Mouse (Mus musculus) frontal cortex, adult 2 months (tissue): ENCODE measurements at regions not wholly inside any gene's neighbourhood (a gene's known extent, or its start where the extent isn't known, plus 50 kb on each side); places are given as distances from the start of the nearest gene placed in this dataset.

ENCODE experiments used
- DNase-seq, 2 experiments: peaks; one replicate each; pipeline ENCODE4 v3.0.0; 2022; ENCODE audit warnings: low spot score in 1 of 2; ENCODE audit errors: extremely low spot score in 1 of 2

DNA sequence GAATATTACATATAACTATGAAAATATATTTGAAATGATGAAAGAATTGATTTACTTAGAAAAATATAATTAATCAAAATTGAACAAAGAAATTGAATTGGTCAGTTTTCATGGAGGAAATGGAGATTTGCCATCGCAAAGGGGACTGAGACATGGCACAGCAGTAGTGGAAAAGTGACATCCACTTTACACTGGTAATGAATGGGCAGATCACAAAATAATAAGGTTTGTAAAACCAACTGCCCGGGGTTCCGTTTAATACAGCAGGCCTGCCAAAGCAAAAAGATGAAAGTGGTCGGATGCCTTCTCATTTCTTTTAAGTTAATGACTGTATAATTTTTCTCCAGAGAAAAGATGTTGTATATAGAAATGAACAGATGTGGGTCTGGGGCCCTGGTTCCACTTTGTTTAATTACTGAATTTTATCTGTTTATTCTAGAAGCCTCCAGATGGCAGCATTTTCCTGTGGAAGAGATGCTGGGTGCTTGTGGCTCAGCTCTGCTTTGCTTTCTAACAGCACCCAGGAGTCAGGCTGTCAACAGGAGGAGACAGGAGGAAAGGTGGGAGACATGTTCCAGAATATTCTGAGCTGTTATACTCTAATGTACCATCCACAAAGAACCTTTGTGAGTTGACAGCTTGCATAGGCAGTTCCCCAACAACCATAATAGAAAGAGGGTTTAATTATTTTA lies 75.6 kb upstream of the Fbxl17 start:
- DNase-seq, result peak; percentile 31 to 82

DNA sequence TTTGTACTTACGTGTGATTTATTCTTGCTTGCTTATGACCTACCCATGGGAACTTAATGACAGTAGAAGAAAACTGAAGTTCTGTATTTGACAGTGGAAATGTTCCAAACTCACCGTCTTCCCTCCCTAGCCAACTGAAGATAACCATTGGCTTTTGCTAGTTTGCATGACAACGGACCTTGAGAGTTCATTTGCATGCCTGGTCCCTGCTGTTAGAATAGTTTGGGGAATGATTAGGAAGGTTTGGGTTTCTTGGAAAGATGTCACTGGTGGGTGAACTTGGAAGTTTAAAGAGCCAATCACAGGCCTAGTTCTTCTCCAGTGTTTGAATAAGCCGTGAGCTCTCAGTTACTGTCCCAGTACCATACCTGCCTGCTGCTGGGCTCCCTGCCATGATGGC lies 83.1 kb upstream of the Fbxl17 start:
- DNase-seq, result no peak

DNA sequence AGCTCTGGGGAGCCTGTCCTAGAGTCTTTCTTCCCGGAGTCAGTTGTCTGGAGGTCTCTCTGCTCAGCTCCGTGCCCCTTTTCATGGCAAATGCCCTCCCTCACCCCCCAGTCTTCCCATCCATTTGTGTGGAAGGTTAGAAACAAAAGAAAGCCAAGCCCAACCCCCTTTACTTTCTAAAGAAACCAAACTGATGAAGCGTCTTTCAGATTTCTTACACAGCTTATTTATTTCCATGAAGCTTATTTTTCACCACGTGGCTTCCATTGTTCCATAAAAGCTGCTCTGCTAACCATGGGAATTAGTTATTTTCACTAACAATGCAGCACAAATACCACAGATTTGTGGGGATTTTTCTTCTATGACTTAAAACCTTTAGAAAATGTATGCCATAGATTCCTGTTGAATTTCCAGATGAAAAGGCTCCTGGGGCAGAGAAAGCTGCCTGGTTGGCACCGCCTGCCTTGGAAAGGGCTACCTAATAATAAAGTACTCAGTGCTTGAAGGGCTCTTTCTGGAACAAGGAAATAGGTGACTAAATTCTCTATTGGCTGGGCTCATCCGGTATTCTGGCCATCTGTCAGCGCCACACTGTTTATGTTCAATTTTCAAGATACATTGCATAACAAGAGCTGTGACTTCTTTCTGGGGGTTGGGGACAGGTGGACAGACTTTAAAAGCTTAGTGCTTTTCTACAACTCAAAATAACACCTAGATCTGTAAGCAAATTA lies 107.4 kb upstream of the Fbxl17 start:
- DNase-seq, result no peak

DNA sequence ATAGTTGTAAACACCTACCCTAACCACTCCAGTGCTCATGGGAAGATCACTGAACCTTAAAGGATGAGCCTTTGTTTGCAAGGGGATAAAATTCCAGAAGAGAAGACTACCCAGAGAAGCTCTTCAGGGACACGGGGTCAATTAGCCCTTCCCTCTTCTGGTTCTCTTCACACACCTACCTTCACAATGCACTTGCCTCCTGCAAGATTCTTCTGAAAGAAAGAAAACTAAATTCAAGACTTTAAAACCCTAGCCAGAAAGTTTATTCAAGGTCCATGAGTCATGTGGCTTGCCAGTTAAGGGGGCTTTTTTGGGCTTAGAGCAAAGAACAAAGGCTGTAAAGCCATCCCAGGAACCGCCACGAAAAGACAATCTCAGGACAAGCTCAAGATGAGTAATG lies 122.9 kb upstream of the Fbxl17 start:
- DNase-seq, result no peak

DNA sequence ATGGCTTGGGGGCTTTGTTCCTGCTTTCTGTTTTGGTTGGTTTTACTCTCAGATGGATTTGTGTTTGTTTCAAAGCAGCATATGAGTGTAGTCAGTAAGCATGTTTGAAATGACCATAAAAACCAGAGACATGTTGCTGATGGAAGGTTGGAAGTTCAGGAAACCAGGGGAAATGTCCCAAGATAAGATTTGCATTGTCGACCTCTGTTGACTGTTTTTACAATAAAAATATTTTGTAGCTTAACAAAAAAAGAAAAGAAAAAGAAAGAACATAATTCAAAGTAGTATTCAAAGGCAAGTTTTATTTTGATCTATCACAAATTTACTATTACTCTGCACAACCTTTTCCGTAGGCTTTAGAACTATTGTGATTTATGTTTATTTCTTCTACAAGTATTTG lies 137.8 kb upstream of the Fbxl17 start:
- no peak for DNase-seq

DNA sequence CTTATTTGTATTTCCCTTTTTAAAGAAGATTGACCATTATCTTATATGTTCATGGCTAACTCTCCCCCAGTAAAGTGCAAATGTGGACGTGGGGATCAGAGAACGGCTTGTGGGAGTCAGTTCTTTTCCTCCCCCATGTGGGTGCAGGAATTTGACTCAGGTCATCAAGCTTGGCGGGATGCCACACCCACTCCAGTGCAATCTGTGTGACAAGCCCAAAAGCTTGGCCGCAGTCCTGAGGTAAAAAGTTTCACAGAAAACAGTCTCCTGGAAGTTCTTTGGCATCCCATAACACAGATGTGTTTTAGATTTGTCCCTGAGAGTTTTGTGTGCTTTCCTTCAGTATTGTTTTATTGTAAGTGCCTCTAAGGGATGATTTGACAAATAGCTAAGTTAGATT lies 144.6 kb upstream of the Fbxl17 start:
- DNase-seq, result no peak

DNA sequence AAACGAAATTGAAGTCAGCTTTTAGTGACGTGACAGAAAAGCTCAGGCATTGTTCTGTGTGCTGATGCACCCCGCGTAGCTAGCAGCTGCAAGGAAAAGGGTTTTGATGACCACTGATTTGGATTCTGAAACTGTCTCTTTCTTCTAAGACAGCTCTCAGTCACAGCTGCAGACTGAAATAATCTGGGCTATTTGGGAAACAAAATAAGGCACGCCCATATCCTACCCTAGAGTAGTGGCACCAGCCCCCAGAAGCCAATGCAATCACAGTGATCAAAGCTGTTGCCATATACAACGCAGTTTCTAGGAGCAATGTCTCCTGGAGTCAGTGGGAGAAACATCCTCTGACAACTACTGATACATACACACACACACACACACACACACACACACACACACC lies 157.9 kb upstream of the Fbxl17 start:
- DNase-seq, result no peak

DNA sequence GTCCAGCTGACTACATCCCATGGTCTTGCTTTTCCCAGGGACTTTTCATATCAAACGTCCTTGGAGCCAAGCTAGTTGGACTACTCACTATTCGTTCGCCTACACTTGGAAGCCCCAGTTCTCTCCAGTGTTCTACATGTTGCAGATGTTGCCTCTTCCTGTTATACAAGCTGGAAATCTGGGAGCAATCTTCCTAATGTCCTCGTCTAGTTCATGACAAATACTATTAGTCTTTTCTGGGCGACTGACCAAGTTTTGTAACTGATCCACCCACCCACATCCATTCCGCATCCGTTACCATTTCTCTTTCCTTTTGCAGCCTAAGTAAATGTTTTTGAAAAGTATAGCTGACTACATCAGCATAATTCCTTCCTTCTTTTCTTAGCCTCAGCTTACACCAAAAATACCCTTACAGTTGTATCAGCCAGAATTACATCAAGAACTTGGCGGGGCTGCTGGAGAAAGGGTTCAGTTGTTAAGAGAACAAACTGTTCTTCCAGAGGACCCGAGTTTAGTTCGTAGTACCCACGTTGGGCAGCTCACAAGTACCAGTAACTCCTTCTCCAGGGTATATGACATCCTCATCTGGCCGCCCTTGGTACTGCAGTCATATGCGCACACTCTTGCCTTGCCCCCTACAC lies 161.1 kb upstream of the Fbxl17 start:
- DNase-seq, result peak; percentile 70 to 75

DNA sequence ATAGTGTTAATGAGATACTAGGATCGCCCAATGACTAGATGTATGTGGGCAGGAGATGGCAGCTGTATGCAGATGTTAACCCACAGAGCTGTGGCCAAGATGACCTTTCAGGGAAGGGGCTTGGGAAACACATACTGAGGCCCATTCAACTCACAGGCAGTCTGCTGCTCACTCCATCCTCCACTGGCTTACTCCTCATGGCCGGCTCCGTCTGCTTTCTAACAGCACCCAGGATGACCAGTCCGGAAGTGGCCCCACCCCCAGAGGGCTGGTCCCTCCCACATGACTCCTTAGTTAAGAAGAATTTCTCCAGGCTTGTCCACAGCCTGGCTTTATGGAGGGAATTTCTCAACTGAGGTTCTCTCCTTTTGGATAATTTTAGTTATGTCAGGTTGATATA lies 161.8 kb upstream of the Fbxl17 start:
- no peak for DNase-seq

DNA sequence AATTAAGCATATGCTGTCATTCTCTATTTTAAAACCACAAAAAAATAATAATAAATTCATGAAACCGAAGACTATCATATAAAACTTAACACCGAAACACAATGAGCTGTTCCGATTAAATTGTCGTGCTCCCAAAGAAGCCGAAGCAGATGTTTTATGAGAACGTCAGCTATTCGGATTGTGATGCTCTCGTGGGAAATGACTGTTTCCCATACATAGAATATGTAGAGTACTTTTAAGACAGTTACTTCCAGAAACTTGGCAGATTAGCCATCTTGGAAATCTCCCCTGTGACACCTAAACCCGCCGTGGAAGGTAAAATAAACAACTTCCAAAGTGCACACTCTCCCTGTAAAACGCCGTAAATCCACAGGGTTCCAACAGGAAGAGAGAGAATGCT lies 162.4 kb upstream of the Fbxl17 start:
- DNase-seq, result no peak

DNA sequence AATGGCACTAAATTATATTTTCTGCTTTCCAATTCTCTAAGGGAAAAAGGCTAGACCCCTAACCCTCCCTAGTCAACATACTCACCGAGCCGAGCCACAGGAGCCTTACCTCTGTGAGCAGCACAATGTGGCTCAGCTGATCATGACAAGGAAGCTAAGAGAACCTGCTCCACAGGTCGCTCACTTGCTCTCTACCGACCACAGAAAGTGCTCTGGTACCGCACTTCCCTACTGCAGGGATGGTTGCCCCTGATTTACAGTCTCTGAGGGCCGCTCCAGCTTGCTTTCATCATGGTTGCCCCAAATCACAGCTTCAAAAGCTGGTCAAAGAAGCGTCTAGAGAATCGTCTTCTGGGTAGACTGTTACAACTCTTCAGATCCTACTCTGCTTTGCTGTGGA lies 177.0 kb upstream of the Fbxl17 start:
- DNase-seq, result no peak

DNA sequence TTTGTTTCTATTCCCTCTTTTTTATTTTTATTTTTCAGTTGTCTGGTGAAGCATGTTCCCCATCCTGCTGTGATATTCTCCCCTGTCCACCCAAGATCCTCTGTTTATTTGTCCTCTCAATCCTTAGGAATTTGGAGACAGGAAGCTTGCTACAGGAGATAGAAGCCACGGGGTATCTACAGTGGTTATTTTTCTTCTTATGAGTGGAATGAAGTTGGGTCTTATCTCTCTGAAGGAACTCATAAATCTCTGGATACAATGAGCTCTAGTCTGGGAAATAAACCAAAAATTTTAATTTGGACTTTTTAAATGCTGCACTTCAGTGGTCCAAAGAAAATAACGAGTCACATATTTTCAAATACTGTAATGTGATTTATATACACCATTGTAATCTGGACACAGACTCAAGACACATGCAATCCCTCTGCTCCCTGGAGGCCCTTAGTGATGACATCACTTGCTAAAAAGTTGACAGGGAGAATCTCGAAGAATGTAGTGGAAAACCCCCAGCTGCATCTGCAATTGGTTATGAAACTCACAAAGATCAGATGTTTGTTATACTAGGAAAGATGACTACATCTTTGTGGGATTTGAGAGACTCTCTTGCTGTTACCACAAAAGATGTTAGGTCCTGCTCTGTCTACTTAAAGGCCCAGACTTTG lies 178.3 kb upstream of the Fbxl17 start:
- DNase-seq, result no peak

DNA sequence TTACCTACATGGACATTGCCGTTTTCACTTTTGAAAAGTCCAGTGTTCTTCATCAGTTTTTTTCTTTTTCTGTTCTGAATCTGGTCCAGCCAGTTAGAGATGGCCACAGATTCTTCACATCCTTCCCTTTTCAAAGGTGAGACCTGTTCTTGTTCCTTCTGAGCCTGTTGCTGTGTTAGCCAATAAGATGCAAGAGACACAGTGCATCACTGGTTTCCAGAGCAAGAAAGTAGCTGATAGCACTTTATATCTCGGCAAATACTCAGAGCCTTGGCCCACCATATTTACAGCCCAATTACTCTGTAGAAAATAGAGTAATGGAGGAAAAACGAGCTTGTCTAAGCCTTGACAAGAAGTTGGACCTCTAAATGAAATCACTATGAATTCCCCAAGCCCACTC lies 180.7 kb upstream of the Fbxl17 start:
- no peak for DNase-seq

DNA sequence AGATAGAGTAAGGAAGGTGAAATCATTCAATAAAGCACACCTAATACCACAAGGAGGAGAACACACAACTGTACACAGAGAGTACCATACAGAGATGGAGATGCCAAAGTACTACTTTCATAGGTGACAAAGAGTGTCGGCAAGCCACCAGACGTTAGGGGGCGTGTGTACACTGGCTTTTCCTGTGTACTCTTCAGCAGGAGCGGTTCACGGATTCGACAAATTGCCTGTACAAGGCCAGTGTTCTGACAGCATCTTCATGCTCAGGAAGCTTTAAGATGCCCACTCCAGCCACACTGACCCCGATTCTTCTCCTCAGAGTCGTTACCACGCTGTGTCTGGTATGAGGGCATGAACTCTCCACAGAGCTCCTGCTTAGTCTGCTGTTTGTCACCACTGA lies 179.5 kb upstream of the Fer start:
- DNase-seq, result no peak

DNA sequence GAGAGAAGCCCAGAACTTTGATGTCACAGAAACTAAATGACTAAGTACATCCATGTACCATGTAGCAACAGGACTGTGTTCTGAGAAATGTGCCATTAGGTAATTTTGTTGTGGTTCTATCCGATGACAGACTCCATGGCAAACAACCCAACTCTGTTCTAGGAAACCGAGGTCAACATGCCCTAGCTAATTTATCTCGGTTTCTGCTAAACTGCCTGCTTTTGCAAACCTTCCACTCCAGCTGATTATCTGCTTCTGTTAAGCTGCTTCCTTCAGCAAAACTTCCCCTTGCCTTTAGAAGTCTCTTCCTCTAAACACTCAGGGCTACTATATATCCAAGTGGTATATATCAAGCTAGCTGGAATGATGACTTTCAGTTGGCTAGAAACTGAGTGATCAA lies 178.8 kb upstream of the Fer start:
- no peak for DNase-seq

DNA sequence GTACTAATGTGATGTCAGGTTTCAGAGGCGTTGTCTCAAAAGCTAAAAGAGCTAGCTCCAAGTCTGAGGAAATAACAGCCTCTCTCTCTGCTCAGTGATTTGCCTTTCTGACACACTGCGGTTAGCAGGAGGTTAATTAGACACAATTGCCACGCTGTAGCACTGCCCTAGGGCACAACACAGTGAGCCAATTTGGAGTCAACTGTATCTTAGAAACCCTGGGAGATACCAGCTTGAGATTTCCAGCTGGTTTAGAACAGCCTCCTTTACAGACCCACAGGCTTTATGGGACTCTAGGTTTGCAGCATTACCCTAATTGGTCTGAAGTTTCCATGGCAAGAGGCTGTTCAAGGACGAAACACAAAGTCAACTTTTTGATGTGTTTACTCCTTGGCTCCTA lies 176.9 kb upstream of the Fer start:
- DNase-seq, result no peak

DNA sequence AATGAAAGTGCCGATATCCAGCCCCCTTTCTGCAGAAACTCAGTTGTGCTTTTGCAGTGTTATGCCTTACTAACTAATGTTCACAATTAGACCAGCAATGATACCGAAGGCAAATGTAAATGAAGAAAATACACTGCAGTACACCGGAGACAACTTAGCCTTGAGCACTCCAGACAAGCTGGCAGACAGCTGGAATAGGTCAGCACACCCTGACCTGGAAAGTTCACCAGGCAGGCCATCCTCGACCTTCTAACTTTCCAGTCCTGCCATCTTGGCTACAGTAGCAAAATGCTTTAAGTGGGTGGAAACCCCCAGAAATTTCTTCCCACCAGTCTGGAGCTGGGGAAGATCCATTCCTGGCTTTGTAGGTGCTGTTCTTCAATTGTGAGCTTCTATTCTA lies 176.5 kb upstream of the Fer start:
- no peak for DNase-seq

DNA sequence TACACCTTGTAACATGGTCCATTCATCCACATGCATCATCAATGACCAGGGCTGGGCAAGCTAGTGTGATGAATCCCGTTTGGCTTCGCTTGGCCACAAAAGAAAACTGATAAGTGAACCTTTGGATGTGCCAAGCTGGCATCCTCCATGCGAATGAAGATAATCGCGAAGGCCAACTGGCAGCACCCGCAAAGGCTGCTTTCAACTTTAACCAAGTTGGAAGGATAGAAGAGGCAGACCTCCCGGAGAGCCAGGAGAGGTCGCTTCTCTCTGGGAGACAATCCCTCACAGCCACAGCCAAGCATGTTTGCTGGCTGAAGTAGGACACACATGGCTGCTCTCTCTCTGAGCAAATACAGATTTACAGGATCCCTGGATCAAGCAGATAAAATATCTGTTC lies 173.6 kb upstream of the Fer start:
- DNase-seq, result no peak

DNA sequence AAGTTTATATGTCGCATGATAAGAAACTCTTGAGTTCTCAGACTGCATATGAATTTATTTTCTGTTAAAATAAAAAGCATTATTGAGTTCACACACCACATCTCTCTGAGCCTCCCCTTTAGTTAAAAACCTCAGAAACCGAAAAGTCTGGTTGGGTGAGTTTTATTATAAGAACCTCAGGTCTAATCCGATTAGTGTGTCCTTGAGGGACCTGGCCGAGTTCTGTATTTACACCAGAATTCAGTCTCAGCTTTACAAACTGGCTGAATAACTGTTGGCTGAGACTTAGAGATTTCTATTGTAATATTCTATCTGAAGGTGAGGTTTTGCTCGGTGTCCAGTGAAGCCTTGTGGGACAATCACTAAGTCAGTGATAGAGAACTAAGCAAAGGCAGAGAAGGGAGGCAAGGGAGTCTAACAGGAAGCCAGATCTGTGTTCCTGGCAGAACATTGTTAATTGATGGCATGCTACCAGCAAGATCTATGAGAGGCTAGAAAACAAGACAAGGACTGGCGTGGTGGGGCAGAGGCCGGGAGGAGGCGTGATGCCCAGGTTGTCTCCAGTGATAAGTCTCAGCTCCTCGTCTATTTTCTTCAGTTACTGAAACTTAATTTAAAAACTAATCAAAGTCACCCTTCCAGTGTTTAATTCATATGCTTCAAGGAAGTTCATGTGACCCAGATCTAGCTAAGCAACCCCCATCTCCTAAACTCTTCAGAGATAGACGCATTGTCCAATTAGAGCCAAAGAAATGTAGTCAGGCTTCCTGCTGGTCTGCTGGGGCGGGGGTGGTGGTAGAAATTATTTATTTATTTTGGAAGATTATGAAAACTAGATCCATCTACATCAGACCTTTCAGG lies 171.8 kb upstream of the Fer start:
- no peak for DNase-seq

DNA sequence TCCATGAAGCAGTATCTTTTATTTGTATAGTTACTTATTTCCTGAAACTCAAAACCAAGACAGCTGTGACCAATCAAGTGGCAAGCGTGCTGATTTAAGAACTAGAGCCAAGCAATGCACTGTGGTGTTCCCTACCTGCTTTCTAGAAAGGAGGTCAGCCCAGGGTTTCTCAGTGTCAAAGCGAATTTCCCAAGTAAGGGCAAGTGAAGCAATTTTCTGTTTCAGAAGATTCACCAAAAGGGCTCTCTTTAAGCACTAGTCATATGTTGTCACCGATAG lies 171.2 kb upstream of the Fer start:
- no peak for DNase-seq

DNA sequence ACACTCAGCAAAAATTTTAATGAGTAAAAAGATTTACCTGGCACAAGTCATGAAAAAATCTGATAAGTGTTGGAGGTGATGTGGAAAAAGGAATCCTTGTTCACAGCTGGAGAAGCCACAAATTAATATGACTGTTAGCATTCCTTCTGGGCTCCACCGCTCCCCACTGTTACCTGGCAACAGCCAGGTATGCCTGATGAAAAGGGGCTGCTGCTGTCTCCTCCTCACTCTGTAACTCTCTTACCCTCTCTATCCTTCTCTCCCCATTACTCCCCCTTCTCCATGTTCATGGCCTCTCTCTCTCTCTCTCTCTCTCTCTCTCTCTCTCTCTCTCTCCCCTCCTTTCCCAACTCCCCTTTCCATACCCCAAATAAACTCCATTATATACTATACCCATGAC lies 169.6 kb upstream of the Fer start:
- DNase-seq, result no peak
